Comparison of ENCODE assay signal across 8 mouse cellular contexts in genomic region chr2:173274428-173275342, GRCm38 (mm10). TPM values are rescaled to one million over a fixed set of nuclear protein-coding genes. Genes with fewer than 3 reads are reported as not detected.
A peak's percentile ranks its signal among the peaks of the same experiment; 100 is the strongest.
DNase-seq lines count a peak whose midpoint lies in the region; ATAC-seq lines count a peak whose summit lies in the region.

No protein-coding gene starts in this region.

- peak overlapping the region; percentile 96 for H3K4me3 ChIP-seq in kidney, embryonic 16.5 days (ENCODE audit: low read length)
- H3K4me3 ChIP-seq in megakaryocyte, embryonic 14.5 days (replicated peaks) = peak overlapping the region; percentile 90

- no peaks in the 10 kb centered on the region for H3K9me3 ChIP-seq in kidney, embryonic 16.5 days (ENCODE audit: low read length)
- H3K9me3 ChIP-seq in megakaryocyte, embryonic 14.5 days = 0 out of 2 replicates have a peak, but pooled peaks cover 5% of the 10 kb centered on the region

- DNase-seq in kidney, adult 11 months = no peak
- peak; percentile 41 for DNase-seq in T-cell, adult 2 months (ENCODE audit: low spot score)
- DNase-seq in heart, postnatal 10 days = peak; percentile 26 to 39
- DNase-seq in thymus, postnatal 10 days (ENCODE audit: low spot score in 2 of 2) = peak; percentile 47 to 53
- DNase-seq in adipocyte (ENCODE audit: low spot score) = no peak

- no peak overlapping the region for H3K27ac ChIP-seq in kidney, embryonic 16.5 days (ENCODE audit: low read length)

- H3K4me1 ChIP-seq in kidney, embryonic 16.5 days (ENCODE audit: insufficient read depth, low read length) = peaks cover 50% of the 10 kb centered on the region
- peaks cover 29% of the 10 kb centered on the region for H3K4me1 ChIP-seq in megakaryocyte, embryonic 14.5 days

- peak overlapping the region; percentile 94 for H3K4me2 ChIP-seq in kidney, embryonic 16.5 days (replicated peaks; ENCODE audit: low read depth, low read length)

- H3K36me3 ChIP-seq in kidney, embryonic 16.5 days (ENCODE audit: insufficient read depth, low read length) = no peaks in the 10 kb centered on the region
- no peaks in the 10 kb centered on the region for H3K36me3 ChIP-seq in megakaryocyte, embryonic 14.5 days (replicated peaks; ENCODE audit: low read length)

- peak overlapping the region; percentile 97 for H3K9ac ChIP-seq in kidney, embryonic 16.5 days (replicated peaks; ENCODE audit: low read length)

- intact Hi-C loops in heart, postnatal 10 days (cut with DNase I) = loop anchor here (2.0 to 5.0 kb wide), 3 partner anchors 18 to 178 kb away; no protein-coding TSS in a partner anchor

- WGBS in kidney, embryonic 16.5 days = 20% methylated on average over 15 of the region's 15 CpGs

- ATAC-seq in kidney, embryonic 16.5 days (ENCODE audit: low FRiP score, low TSS enrichment) = no peak
- no peak for ATAC-seq in megakaryocyte-erythroid progenitor cell, adult 5-6 weeks (replicated peaks; ENCODE audit: low FRiP score, low TSS enrichment, poor library complexity, severe bottlenecking)

- H3K27me3 ChIP-seq in kidney, embryonic 16.5 days (ENCODE audit: insufficient read depth, low read length) = no peaks in the 10 kb centered on the region
- H3K27me3 ChIP-seq in megakaryocyte, embryonic 14.5 days (replicated peaks) = peaks cover 99% of the 10 kb centered on the region

RNA-seq across cellular contexts. Expression of gene Pmepa1, which starts 1.6 kb away (rescaled TPM):
- polyA plus RNA-seq in kidney, embryonic 16.5 days (2015; fragmentation: Nextera tagmentation; extraction: Ambion mirVana) = 4.3 and 4.8 TPM in 2 replicates
- total RNA-seq in heart, postnatal 10 days (2021) = 10 to 100 TPM; 55.1 to 57.2 TPM
- 5.3 and 26.8 TPM in 2 replicates for polyA plus RNA-seq in megakaryocyte, embryonic 14.5 days (2012; ENCODE audit: insufficient read depth, low replicate concordance)
- total RNA-seq in megakaryocyte-erythroid progenitor cell, adult 5-6 weeks (2014; fragmentation: Nextera tagmentation) = not detected in 2 replicates
- total RNA-seq in megakaryocyte-erythroid progenitor cell, adult 5-6 weeks (2017) = 0.52 TPM in 1 of 2 replicates, not detected in the other

RNA-seq across cellular contexts. Expression of gene Zbp1, which starts 56.0 kb away (rescaled TPM):
- 0.67 TPM in 1 of 2 replicates, not detected in the other for polyA plus RNA-seq in kidney, embryonic 16.5 days (2015; fragmentation: Nextera tagmentation; extraction: Ambion mirVana)
- under 1 TPM; 0.25 to 0.41 TPM for total RNA-seq in heart, postnatal 10 days (2021)
- polyA plus RNA-seq in megakaryocyte, embryonic 14.5 days (2012; ENCODE audit: insufficient read depth, low replicate concordance) = 2.8 TPM in 1 of 2 replicates, not detected in the other
- total RNA-seq in megakaryocyte-erythroid progenitor cell, adult 5-6 weeks (2014; fragmentation: Nextera tagmentation) = 1.3 and 2.5 TPM in 2 replicates
- total RNA-seq in megakaryocyte-erythroid progenitor cell, adult 5-6 weeks (2017) = 4.8 TPM in 1 of 2 replicates, not detected in the other

Comparison
In these comparisons a context has a peak if more than half of its experiments do, and no peak if none do; other contexts are left out.
1. DNase-seq: peak in T-cell, adult 2 months (single experiment), heart, postnatal 10 days (2 of 2) and thymus, postnatal 10 days (2 of 2); none in kidney, adult 11 months (single experiment) and adipocyte (single experiment).
2. RNA of gene Pmepa1, which starts 1.6 kb away (total RNA-seq): 55.1 to 57.2 TPM in heart, postnatal 10 days; 0.52 TPM in megakaryocyte-erythroid progenitor cell, adult 5-6 weeks; every median in the first group is over 10 times any median in the second.